Mouse (Mus musculus) midbrain, embryonic 13.5 days (tissue): ENCODE results near the gene Gm47985. TPM values are rescaled to one million over a fixed set of nuclear protein-coding genes. Genes with fewer than 3 reads are reported as not detected.
"Not testable (repeated sequence)": the region's sequence is repeated elsewhere in the genome, so short reads cannot be mapped to it uniquely, and the experiment has no call there.

ENCODE experiments used
- ATAC-seq: fragments of 200-750 bp; cut with Nextera tagmentation; 2 replicates; pipeline ENCODE4 v1.8.0; 2017; ENCODE audit warnings: mild to moderate bottlenecking, moderate TSS enrichment, moderate library complexity
- H3K27ac ChIP-seq: fragments of 300-500 bp; sonication (generic); 2 replicates; pipeline ENCODE4 v1.5.1; 2015; ENCODE audit warnings: inconsistent platforms, mild to moderate bottlenecking, moderate library complexity
- H3K27me3 ChIP-seq: fragments of 300-500 bp; sonication (generic); 2 replicates; pipeline ENCODE4 v1.6.1; 2015; ENCODE audit warnings: mild to moderate bottlenecking, inconsistent platforms
- H3K36me3 ChIP-seq: fragments of 300-500 bp; sonication (generic); 2 replicates; pipeline ENCODE4 v1.6.1; 2015; ENCODE audit warnings: mild to moderate bottlenecking, inconsistent platforms
- H3K4me1 ChIP-seq: fragments of 300-500 bp; sonication (generic); replicated peaks from 2 replicates; pipeline ENCODE4 v1.6.1; 2015; ENCODE audit warnings: inconsistent platforms
- H3K4me2 ChIP-seq: fragments of 300-500 bp; sonication (generic); replicated peaks from 2 replicates; pipeline ENCODE4 v1.6.1; 2015; ENCODE audit warnings: moderate library complexity, mild to moderate bottlenecking, inconsistent platforms
- H3K4me3 ChIP-seq: fragments of 300-500 bp; sonication (generic); replicated peaks from 2 replicates; pipeline ENCODE4 v1.5.1; 2015; ENCODE audit warnings: mild to moderate bottlenecking, inconsistent platforms
- H3K9ac ChIP-seq: fragments of 300-500 bp; sonication (generic); replicated peaks from 2 replicates; pipeline ENCODE4 v1.6.1; 2015; ENCODE audit warnings: mild to moderate bottlenecking, inconsistent platforms
- H3K9me3 ChIP-seq: fragments of 300-500 bp; sonication (generic); 2 replicates; pipeline ENCODE4 v1.6.1; 2016; ENCODE audit warnings: mild to moderate bottlenecking, inconsistent platforms
- WGBS: fragments of 180-500 bp; shearing (Covaris S2); methylation state at CpG from one replicate; pipeline ENCODE4 v1.1.7; 2015; 5-methylcytosine and 5-hydroxymethylcytosine counted together
- polyA plus RNA-seq: library from polyadenylated mRNA; unstranded; fragments of >200 nt; fragmentation: Nextera tagmentation; extraction: Ambion mirVana; gene quantifications from 2 replicates; pipeline ENCODE4 v1.2.1, GENCODE M21; 2015

The Gm47985 gene
- 0.11 and 0.19 TPM in 2 replicates for polyA plus RNA-seq

DNA sequence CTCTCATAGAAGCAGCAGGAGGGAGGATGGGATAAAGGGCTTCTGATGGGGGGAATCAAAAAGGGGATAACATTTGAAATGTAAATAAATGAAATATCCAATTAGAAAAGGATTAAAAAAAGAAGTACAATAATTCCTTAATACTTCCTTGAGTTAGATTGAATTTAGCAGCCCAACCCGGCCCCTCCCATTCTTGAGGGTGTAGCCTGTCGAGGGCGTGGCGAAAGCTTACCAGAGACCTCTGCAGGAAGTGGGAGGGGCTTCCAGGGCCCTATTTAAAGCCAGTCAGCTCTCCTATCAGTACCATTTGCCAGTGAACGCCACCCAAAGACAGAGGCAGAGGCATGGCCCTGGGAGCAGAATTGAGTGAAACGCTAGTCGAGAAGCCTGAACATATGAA is at the start of gene Gm47985:
Gm47985 (plus strand) TSS at position 272 of the 400 bp plus-strand sequence.
- H3K9me3 ChIP-seq, ATAC-seq, H3K4me2 ChIP-seq, H3K27me3 ChIP-seq, H3K27ac ChIP-seq, H3K36me3 ChIP-seq, H3K9ac ChIP-seq, H3K4me3 ChIP-seq: not testable (repeated sequence)
- 100% methylated on average over 1 of the region's 7 CpGs for WGBS
- peaks cover 14% of the 10 kb centered on the region for H3K4me1 ChIP-seq

DNA sequence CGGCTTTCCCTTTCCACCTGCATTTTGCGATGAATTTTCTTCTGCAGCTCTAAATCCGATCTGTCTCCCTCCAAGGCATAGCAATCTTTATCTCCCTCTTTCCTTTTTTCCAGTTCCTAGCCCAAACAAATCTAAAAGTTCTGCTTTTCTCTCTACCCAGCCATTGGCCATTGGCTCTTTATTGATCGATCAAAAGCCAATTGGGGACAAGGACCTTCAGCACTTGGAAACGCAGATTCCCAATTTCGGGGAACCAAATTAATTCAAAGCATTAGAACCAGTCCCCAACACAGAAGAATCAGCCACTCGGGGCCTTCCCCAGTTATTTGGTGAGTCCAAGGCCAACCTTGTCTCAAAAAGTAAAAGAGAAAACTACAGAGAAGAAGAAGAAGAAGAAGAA is 49.7 kb upstream of the Gm47985 start:
- Histone ChIP-seq H3K9me3 (no peaks in the 10 kb centered on the region), H3K4me2 (no peak overlapping the region), H3K27ac (no peak overlapping the region), H3K9ac (no peak overlapping the region), H3K4me3 (no peak overlapping the region), H3K27me3 (no peaks in the 10 kb centered on the region), H3K4me1 (no peaks in the 10 kb centered on the region), H3K36me3 (no peaks in the 10 kb centered on the region)
- 94% methylated on average over 7 of the region's 7 CpGs for WGBS
- no peak for ATAC-seq

DNA sequence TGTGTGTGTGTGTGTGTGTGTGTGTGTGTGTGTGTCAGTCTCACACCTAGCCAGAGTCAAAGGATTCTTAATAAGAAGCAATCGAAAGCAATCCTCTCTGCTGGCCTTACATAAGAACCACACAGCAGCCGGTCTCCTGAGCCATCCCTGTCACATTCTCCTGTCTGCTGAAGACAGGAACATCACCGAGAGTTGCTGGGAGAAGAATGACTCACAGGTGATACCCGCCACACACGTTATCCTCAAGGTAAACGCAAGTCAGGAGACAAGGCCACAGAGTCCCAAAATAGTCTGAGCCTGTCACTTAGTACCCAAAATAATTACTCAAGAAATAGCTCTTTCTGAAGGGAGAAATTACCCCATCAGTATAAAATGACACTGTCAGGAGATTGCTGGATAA is 43.9 kb upstream of the Gm47985 start:
- ATAC-seq: no peak
- H3K4me1 ChIP-seq: no peaks in the 10 kb centered on the region
- H3K36me3 ChIP-seq: no peaks in the 10 kb centered on the region
- no peak overlapping the region for H3K4me2 ChIP-seq
- H3K4me3 ChIP-seq: no peak overlapping the region
- no peak overlapping the region for H3K9ac ChIP-seq
- H3K9me3 ChIP-seq: no peaks in the 10 kb centered on the region
- WGBS: 80% methylated on average over 6 of the region's 6 CpGs
- H3K27ac ChIP-seq: no peak overlapping the region
- H3K27me3 ChIP-seq: no peaks in the 10 kb centered on the region

DNA sequence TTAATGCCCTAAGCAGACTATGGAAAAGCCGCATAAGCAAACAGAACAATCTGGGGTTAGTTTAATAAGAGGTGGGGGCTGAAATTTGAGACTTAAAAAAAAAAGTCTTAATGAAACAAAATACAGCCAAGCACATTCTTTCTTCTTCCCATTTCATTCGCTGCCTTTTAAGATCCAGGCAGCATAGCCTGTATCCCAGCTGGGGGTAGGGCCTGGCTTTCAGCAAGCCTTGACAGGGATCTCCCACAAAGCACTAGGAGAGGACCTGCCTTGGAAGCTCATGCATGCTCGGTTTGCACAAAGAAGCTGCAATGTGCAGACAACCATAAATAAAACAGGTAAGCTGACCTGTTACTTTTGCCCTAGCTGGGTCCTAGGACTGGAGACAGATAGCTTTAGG is 41.4 kb upstream of the Gm47985 start:
- ATAC-seq: no peak
- Histone ChIP-seq H3K4me2 (no peak overlapping the region), H3K9ac (no peak overlapping the region), H3K4me3 (no peak overlapping the region), H3K27me3 (no peaks in the 10 kb centered on the region), H3K36me3 (no peaks in the 10 kb centered on the region), H3K4me1 (no peaks in the 10 kb centered on the region), H3K27ac (no peak overlapping the region), H3K9me3 (no peaks in the 10 kb centered on the region)
- WGBS: 69% methylated on average over 3 of the region's 3 CpGs

DNA sequence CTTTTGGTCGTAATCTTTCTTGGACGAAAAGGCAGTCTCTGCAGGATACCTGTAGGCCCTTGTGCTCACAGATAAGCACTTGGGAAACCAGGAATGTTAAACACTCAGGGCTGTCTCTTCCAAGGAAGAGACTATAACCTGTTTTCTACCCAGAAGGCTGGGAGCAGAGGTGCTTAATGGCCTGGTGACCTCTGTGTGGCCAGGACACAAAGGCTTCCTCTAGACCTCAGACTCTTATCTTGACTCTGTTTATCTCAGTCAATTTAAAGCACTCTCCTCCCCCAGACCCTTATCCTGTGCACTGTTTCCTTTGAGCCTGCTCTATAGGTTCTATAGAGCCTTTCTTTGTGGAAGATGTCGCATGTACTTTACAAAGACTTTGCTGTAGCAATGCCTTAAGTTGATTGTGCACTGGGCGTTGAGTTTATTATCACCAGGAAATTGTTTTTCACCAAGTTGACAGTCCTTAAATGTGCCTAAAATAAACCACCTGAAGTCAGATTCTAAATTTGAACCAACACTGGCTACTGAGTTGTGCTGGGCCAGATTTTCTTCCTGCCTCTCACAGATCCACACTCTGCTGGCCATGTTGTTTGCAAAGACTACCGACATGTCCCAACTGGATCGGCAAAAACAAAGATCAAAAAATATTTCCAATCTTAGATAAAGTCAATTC is 37.7 kb upstream of the Gm47985 start:
- Histone ChIP-seq H3K4me3 (no peak overlapping the region), H3K36me3 (no peaks in the 10 kb centered on the region), H3K27me3 (no peaks in the 10 kb centered on the region), H3K27ac (no peak overlapping the region), H3K9me3 (no peaks in the 10 kb centered on the region), H3K4me2 (no peak overlapping the region), H3K9ac (no peak overlapping the region), H3K4me1 (no peaks in the 10 kb centered on the region)
- WGBS: 79% methylated on average over 6 of the region's 6 CpGs
- ATAC-seq: no peak

DNA sequence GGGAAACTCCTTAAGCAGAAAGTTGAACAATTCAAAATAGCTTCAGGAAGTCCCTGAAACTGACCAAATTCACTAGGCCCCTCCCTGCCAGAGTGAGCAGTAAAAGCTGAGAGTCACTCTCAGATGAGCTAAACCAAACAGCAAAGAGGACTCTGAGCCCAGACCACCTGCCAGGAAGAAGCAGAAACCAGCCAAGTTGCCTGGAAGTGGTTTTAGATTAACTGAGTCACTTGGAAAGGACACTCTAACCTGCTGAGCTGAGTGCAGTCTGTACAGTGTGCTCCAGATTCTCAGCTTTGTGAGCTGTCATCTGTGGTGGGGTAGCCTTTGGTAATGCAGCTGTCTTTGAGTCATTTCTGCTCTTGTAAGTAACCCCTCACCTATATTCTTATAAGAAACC is 34.5 kb upstream of the Gm47985 start:
- Histone ChIP-seq H3K9me3 (no peaks in the 10 kb centered on the region), H3K4me1 (no peaks in the 10 kb centered on the region), H3K36me3 (no peaks in the 10 kb centered on the region), H3K27me3 (no peaks in the 10 kb centered on the region), H3K9ac (no peak overlapping the region), H3K27ac (no peak overlapping the region), H3K4me2 (no peak overlapping the region), H3K4me3 (no peak overlapping the region)
- no peak for ATAC-seq

DNA sequence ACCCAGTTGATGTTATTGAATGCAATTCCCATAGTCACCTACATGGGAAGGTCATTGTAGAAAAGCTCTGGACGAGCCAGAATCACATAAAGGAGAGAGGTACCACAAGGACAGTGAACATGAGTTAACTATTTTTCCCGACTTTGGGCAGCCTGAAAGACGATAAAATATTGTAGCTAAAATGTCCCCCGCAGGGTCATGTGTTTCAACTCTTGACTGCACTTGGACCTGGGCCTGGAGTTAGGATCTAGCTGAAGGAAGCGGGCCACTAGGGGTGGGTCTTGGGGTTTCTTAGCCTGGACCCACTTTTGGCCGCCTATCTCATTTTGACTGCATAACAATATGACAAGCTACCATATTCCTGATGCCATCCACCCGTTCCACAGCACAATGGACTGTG is 32.1 kb upstream of the Gm47985 start:
- H3K4me2 ChIP-seq: no peak overlapping the region
- H3K4me3 ChIP-seq: no peak overlapping the region
- no peaks in the 10 kb centered on the region for H3K9me3 ChIP-seq
- ATAC-seq: no peak
- H3K36me3 ChIP-seq: no peaks in the 10 kb centered on the region
- 92% methylated on average over 7 of the region's 7 CpGs for WGBS
- no peaks in the 10 kb centered on the region for H3K27me3 ChIP-seq
- no peak overlapping the region for H3K9ac ChIP-seq
- H3K27ac ChIP-seq: no peak overlapping the region
- H3K4me1 ChIP-seq: no peaks in the 10 kb centered on the region

DNA sequence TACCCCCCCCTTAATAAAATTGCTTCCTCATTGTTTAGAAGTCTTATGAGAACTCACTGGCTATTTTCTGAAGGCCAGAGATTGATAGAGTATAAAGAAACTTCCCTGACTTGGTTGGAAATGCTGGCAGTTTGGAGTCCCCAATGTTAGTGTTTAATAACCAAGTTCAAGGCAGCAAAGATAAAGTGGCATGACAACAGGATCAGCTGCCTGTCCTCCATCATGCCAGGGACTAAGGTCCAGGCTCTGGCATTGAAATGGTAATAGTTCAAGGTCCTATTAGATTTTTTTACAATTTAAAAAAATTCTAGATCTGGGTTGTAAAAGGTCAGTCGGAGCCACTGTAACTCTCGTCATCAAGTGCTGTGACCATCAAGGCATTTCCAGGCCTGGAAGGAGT is 31.2 kb upstream of the Gm47985 start:
- ATAC-seq: no peak
- no peak overlapping the region for H3K9ac ChIP-seq
- H3K36me3 ChIP-seq: no peaks in the 10 kb centered on the region
- no peaks in the 10 kb centered on the region for H3K27me3 ChIP-seq
- H3K27ac ChIP-seq: no peak overlapping the region
- 0 out of 2 replicates have a peak, but pooled peaks cover 2% of the 10 kb centered on the region for H3K4me1 ChIP-seq
- 65% methylated on average over 2 of the region's 2 CpGs for WGBS
- no peak overlapping the region for H3K4me2 ChIP-seq
- no peak overlapping the region for H3K4me3 ChIP-seq
- no peaks in the 10 kb centered on the region for H3K9me3 ChIP-seq

DNA sequence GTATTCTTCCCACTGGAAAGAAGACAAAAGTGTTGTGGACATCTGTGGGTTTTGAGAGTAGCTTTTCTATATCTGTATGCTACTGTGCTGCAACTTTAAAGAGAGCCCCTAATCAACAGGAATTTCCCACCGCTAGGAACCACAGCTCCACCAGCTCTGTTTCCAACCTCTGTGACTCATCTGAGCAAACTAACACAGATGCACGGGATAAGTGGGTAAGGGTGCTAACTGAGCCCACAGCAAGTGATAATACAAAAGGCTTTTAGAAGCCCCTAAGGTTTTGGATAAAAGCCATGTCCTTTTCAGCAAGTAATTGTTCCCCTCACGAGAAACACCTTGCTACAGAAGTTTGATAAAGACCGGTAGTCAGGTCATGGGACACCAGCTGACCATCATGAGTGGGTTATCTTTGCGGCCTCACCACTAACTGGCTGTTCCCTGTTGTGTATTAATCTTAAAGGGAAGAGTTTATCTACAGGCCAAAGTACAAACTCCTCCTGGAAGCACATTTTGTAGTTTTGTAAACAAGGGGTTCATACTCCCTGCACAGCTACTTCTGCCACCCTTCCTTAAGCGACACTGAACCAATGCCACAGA is 29.2 kb upstream of the Gm47985 start:
- H3K36me3 ChIP-seq: no peaks in the 10 kb centered on the region
- 85% methylated on average over 6 of the region's 6 CpGs for WGBS
- H3K27ac ChIP-seq: no peak overlapping the region
- H3K9ac ChIP-seq: no peak overlapping the region
- H3K4me3 ChIP-seq: no peak overlapping the region
- H3K27me3 ChIP-seq: no peaks in the 10 kb centered on the region
- no peaks in the 10 kb centered on the region for H3K9me3 ChIP-seq
- ATAC-seq: no peak
- H3K4me1 ChIP-seq: peaks cover 19% of the 10 kb centered on the region
- H3K4me2 ChIP-seq: no peak overlapping the region

DNA sequence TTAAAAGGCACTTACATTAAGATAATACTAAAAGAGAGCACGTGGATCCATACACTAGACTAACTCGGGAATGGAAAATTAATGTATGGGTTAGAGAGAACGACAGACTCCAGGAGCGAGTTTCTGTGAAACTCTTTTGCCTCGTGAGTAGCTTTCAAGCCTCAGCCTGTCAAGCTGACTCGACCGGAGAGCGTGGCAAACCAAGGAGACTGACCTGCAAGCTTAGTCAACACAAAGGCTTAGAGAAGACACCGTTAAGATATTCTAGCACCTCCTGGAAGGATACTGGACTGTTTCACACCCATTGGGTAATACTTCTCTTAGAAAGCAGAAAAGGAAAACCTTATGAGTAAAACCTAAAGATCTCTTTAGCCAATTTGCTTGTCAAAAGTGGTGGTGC is 28.2 kb upstream of the Gm47985 start:
- not testable (repeated sequence) for H3K9me3 ChIP-seq

DNA sequence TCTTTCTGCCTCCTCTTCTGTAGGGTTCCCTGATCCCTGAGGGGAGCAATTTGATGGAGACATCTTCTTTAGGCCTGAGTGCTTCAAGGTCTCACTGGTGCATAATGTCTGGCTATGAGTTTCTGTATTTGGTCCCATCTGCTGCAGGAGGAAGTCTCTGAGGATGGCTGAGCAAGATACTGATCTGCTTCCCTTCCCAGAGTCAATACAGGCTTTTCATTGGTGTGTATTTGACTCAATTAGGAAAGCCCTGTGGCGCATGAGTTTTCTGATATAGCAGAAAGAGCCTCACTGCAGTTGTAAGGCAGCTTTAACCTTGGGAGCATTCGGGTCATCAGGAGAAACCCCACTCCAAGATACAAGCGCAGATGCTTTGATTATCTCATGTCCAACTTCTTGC is 26.2 kb upstream of the Gm47985 start:
- Histone ChIP-seq H3K9ac (no peak overlapping the region), H3K9me3 (no peaks in the 10 kb centered on the region), H3K4me3 (no peak overlapping the region), H3K27me3 (no peaks in the 10 kb centered on the region), H3K4me2 (no peak overlapping the region), H3K4me1 (peaks cover 27% of the 10 kb centered on the region), H3K27ac (no peak overlapping the region), H3K36me3 (no peaks in the 10 kb centered on the region)
- WGBS: 95% methylated on average over 3 of the region's 3 CpGs
- ATAC-seq: no peak

More for the DNA sequence above, 28.2 kb upstream of the Gm47985 start:
- WGBS: 92% methylated on average over 9 of the region's 9 CpGs
- peaks cover 27% of the 10 kb centered on the region for H3K4me1 ChIP-seq
- ATAC-seq, H3K36me3 ChIP-seq, H3K27me3 ChIP-seq, H3K4me2 ChIP-seq, H3K4me3 ChIP-seq, H3K9ac ChIP-seq, H3K27ac ChIP-seq: not testable (repeated sequence)

DNA sequence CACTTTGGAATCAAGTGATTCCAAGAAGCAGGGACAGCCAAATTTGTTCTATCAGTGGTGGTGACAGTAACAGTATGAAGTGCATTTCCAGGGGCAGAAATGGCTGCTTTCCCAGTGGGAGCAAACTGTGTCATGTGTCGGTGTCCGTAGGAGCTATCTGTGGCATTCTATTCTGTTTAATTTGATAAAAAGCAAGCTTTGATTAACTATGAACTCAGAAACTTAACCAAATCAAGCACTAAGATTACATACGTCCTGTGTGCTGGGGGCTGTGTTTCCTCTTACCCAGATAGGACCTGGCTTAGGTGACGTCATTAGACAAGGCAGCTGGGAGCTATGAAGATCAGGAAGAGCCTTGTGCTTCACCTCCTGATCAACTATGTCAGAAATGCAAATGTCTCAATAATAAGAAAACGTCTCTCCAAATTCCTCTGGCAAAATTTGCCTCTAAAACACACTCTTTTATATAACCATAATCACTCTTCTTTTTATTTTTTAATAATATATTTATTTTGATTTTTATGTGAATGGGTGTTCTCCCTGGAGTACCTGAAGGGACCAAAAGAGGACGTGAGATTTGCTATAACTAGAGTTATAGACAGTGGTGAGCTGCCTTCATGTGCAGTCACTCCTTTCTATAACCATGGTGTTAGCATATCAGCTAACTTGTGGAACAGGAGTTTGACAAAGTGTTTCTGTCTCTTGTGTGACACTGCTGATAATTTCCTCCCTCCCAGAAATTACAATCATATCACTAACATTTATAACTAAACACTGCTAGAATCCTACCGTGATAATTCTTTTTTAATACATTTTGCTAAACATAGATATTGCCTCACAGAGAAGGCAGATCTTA is 25.3 kb upstream of the Gm47985 start:
- H3K27ac ChIP-seq: no peak overlapping the region
- no peak overlapping the region for H3K9ac ChIP-seq
- no peaks in the 10 kb centered on the region for H3K9me3 ChIP-seq
- H3K4me2 ChIP-seq: no peak overlapping the region
- no peaks in the 10 kb centered on the region for H3K36me3 ChIP-seq
- H3K4me1 ChIP-seq: peaks cover 27% of the 10 kb centered on the region
- WGBS: 82% methylated on average over 7 of the region's 7 CpGs
- no peaks in the 10 kb centered on the region for H3K27me3 ChIP-seq
- no peak for ATAC-seq
- no peak overlapping the region for H3K4me3 ChIP-seq
